Mouse (Mus musculus) lung, postnatal 10 days (tissue): Measurements from ENCODE around the gene Irf4.

ENCODE experiments used
- DNase-seq: peaks from one replicate; pipeline ENCODE4 v3.0.0; 2021

Irf4 gene

GRCm38 (mm10) chr13:30741172-30741571, 7.9 kb upstream of the Irf4 start:
- no peak for DNase-seq

GRCm38 (mm10) chr13:30742411-30742970, 6.5 kb upstream of the Irf4 start:
- no peak for DNase-seq

GRCm38 (mm10) chr13:30745121-30745520, 3.9 kb upstream of the Irf4 start:
- no peak for DNase-seq

- no peak for DNase-seq
Measured at GRCm38 (mm10) chr13:30747068-30747467, 2.0 kb upstream of the Irf4 start.

- DNase-seq, result no peak
Measured at GRCm38 (mm10) chr13:30747504-30747903, 1.5 kb upstream of the Irf4 start.

- DNase-seq, result no peak
Measured at GRCm38 (mm10) chr13:30748321-30748720, 705 bp upstream of the Irf4 start.

- no peak for DNase-seq
Measured at GRCm38 (mm10) chr13:30749557-30750141, 623 bp downstream of the Irf4 start.

GRCm38 (mm10) chr13:30750461-30751303, 1.7 kb downstream of the Irf4 start:
- DNase-seq, result no peak

GRCm38 (mm10) chr13:30751304-30751580, 2.2 kb downstream of the Irf4 start:
- no peak for DNase-seq

- DNase-seq, result no peak
Measured at GRCm38 (mm10) chr13:30752581-30753187, 3.7 kb downstream of the Irf4 start.

- DNase-seq, result no peak
Measured at GRCm38 (mm10) chr13:30753441-30753840, 4.4 kb downstream of the Irf4 start.

- no peak for DNase-seq
Measured at GRCm38 (mm10) chr13:30754066-30754465, 5.0 kb downstream of the Irf4 start.

GRCm38 (mm10) chr13:30754825-30755476, 5.9 kb downstream of the Irf4 start:
- no peak for DNase-seq

- DNase-seq, result no peak
Measured at GRCm38 (mm10) chr13:30755577-30755976, 6.6 kb downstream of the Irf4 start.

GRCm38 (mm10) chr13:30755998-30756639, 7.1 kb downstream of the Irf4 start:
- no peak for DNase-seq

GRCm38 (mm10) chr13:30757264-30757900, 8.4 kb downstream of the Irf4 start:
- DNase-seq, result no peak

GRCm38 (mm10) chr13:30758789-30759381, 9.9 kb downstream of the Irf4 start:
- DNase-seq, result no peak

- no peak for DNase-seq
Measured at GRCm38 (mm10) chr13:30760374-30761090, 11.5 kb downstream of the Irf4 start.

- DNase-seq, result no peak
Measured at GRCm38 (mm10) chr13:30761151-30761631, 12.2 kb downstream of the Irf4 start.

GRCm38 (mm10) chr13:30762224-30762623, 13.2 kb downstream of the Irf4 start:
- no peak for DNase-seq
